Mouse (Mus musculus): ENCODE measurements around the gene Fcmr.

GRCm38 (mm10) chr1:130854819-130855218, 10.7 kb upstream of the Fcmr start:
- no peak for TF ChIP-seq MAX (IDR thresholded peaks at IDR 0.05)
- no peak for TF ChIP-seq MYOD1 (IDR thresholded peaks at IDR 0.05; ENCODE audit: control insufficient read depth, insufficient read length, low read depth)

Measured in C2C12 (cell line).